Mouse (Mus musculus) gastrocnemius, postnatal 36 days (tissue): ENCODE data around the gene Cav2. TPM values are rescaled to one million over a fixed set of nuclear protein-coding genes. Genes with fewer than 3 reads are reported as not detected.

ENCODE experiments used
- DNase-seq, 2 experiments: peaks; one replicate each; pipeline ENCODE4 v3.0.0; 2022
- intact Hi-C: fragments of 180-260 bp; cut with DNase I; formaldehyde crosslinking; loops from one replicate; pipeline ENCODE4 v1.15.1; 2025
- long read RNA-seq, 2 experiments: library from polyadenylated mRNA; stranded (forward); transcript quantifications; one replicate each; pipeline ENCODE4 v2.0.0; 2021
- total RNA-seq, 2 experiments: library from RNA; stranded (reverse); gene quantifications; 2 replicates each; pipeline ENCODE4 v1.2.3; 2021

The Cav2 gene
- total RNA-seq: 10 to 100 TPM; 17.5 to 20.3 TPM
- long read RNA-seq, experiment 1, transcript Cav2-201 (3 exons, 2,733 nt): major isoform, 41 of 43 reads
- long read RNA-seq, experiment 1, partial matches to known transcripts: 0 of 43 reads
- long read RNA-seq, experiment 1, other reads (novel, unspliced or antisense): 2 of 43 reads
- long read RNA-seq, experiment 2, transcript Cav2-201 (3 exons, 2,733 nt): major isoform, 38 of 40 reads
- long read RNA-seq, experiment 2, partial matches to known transcripts: 0 of 40 reads
- long read RNA-seq, experiment 2, other reads (novel, unspliced or antisense): 1 of 40 reads

- intact Hi-C loops: loop anchor here (2.0 to 5.0 kb wide), 2 partner anchors 26 to 89 kb away; partner anchors contain the start of gene Cav1
Observed at GRCm38 (mm10) chr6:17280939-17281756, at the start of gene Cav2. Gene Cav2, plus strand, starts transcription at chr6:17281185.

GRCm38 (mm10) chr6:17239693-17240092 is 41.3 kb upstream of the Cav2 start:
- DNase-seq: no peak
- intact Hi-C loops: no loop called here

More at GRCm38 (mm10) chr6:17280939-17281756, at the start of gene Cav2:
- DNase-seq: peak; percentile 75 to 81

GRCm38 (mm10) chr6:17241013-17241412 is 40.0 kb upstream of the Cav2 start:
- intact Hi-C loops: no loop called here
- DNase-seq: no peak

- DNase-seq: no peak
- intact Hi-C loops: no loop called here
Observed at GRCm38 (mm10) chr6:17246959-17247358, 34.0 kb upstream of the Cav2 start.

GRCm38 (mm10) chr6:17247673-17248072 is 33.3 kb upstream of the Cav2 start:
- intact Hi-C loops: no loop called here
- DNase-seq: no peak

GRCm38 (mm10) chr6:17248241-17248640 is 32.7 kb upstream of the Cav2 start:
- intact Hi-C loops: no loop called here
- DNase-seq: no peak

GRCm38 (mm10) chr6:17251958-17252357 is 29.0 kb upstream of the Cav2 start:
- intact Hi-C loops: no loop called here

GRCm38 (mm10) chr6:17258142-17258541 is 22.8 kb upstream of the Cav2 start:
- DNase-seq: no peak
- intact Hi-C loops: no loop called here

More at GRCm38 (mm10) chr6:17251958-17252357, 29.0 kb upstream of the Cav2 start:
- DNase-seq: no peak

- DNase-seq: no peak
- intact Hi-C loops: no loop called here
Observed at GRCm38 (mm10) chr6:17258911-17259310, 22.1 kb upstream of the Cav2 start.

- intact Hi-C loops: no loop called here
- no peak for DNase-seq
Observed at GRCm38 (mm10) chr6:17262786-17263185, 18.2 kb upstream of the Cav2 start.

- DNase-seq: no peak
- intact Hi-C loops: no loop called here
Observed at GRCm38 (mm10) chr6:17265043-17265442, 15.9 kb upstream of the Cav2 start.

GRCm38 (mm10) chr6:17266466-17266865 is 14.5 kb upstream of the Cav2 start:
- DNase-seq: no peak
- intact Hi-C loops: no loop called here

- DNase-seq: no peak
Observed at GRCm38 (mm10) chr6:17278366-17278765, 2.6 kb upstream of the Cav2 start.

GRCm38 (mm10) chr6:17281757-17282092 is 740 bp downstream of the Cav2 start:
- DNase-seq: no peak
- intact Hi-C loops: loop anchor here (2.0 to 5.0 kb wide), 2 partner anchors 25 to 89 kb away; partner anchors contain the start of gene Cav1

More at GRCm38 (mm10) chr6:17278366-17278765, 2.6 kb upstream of the Cav2 start:
- intact Hi-C loops: no loop called here

GRCm38 (mm10) chr6:17282159-17282558 is 1.2 kb downstream of the Cav2 start:
- DNase-seq: no peak

GRCm38 (mm10) chr6:17283834-17284233 is 2.8 kb downstream of the Cav2 start:
- intact Hi-C loops: loop anchor here (5.0 kb wide), 1 partner anchor 92 kb away; no protein-coding TSS in a partner anchor
- no peak for DNase-seq

More at GRCm38 (mm10) chr6:17282159-17282558, 1.2 kb downstream of the Cav2 start:
- intact Hi-C loops: loop anchor here (5.0 kb wide), 1 partner anchor 90 kb away; no protein-coding TSS in a partner anchor

- DNase-seq: no peak
- intact Hi-C loops: no loop called here
Observed at GRCm38 (mm10) chr6:17286381-17286780, 5.4 kb downstream of the Cav2 start.

- intact Hi-C loops: no loop called here
- no peak for DNase-seq
Observed at GRCm38 (mm10) chr6:17295116-17295515, 14.1 kb downstream of the Cav2 start.

- intact Hi-C loops: loop anchor here (2.0 to 5.0 kb wide), 3 partner anchors 25 to 201 kb away; partner anchors contain the start of gene Cav2
Observed at GRCm38 (mm10) chr6:17305954-17306601, 25.1 kb downstream of the Cav2 start, which contains the start of gene Cav1. Gene Cav1, plus strand, starts transcription at chr6:17306335.

GRCm38 (mm10) chr6:17306602-17307325 is 25.8 kb downstream of the Cav2 start:
- intact Hi-C loops: loop anchor here (2.0 to 5.0 kb wide), 3 partner anchors 26 to 202 kb away; partner anchors contain the start of gene Cav2
- DNase-seq: peak; percentile 21 to 42

More at GRCm38 (mm10) chr6:17305954-17306601, 25.1 kb downstream of the Cav2 start, which contains the start of gene Cav1:
- peak; percentile 71 to 79 for DNase-seq
